Mouse (Mus musculus) embryonic facial prominence, embryonic 10.5 days (tissue): ENCODE measurements around the gene Lclat1. TPM values are rescaled to one million over a fixed set of nuclear protein-coding genes. Genes with fewer than 3 reads are reported as not detected.

Experiments
- DNase-seq: peaks from one replicate; pipeline ENCODE4 v3.0.0-alpha.2; 2017; ENCODE audit warnings: low spot score
- H3K27ac ChIP-seq: fragments of 300-500 bp; sonication (generic); replicated peaks from 2 replicates; pipeline ENCODE4 v1.5.1; 2016; ENCODE audit warnings: mild to moderate bottlenecking
- H3K27me3 ChIP-seq: fragments of 300-500 bp; sonication (generic); replicated peaks from 2 replicates; pipeline ENCODE4 v1.6.1; 2016; ENCODE audit warnings: low read depth, mild to moderate bottlenecking; ENCODE audit not compliant: poor library complexity, severe bottlenecking
- H3K36me3 ChIP-seq: fragments of 300-500 bp; sonication (generic); replicated peaks from 2 replicates; pipeline ENCODE4 v1.6.1; 2016; ENCODE audit warnings: mild to moderate bottlenecking, moderate library complexity
- H3K4me1 ChIP-seq: fragments of 300-500 bp; sonication (generic); 2 replicates; pipeline ENCODE4 v1.6.1; 2016
- H3K4me3 ChIP-seq: fragments of 300-500 bp; sonication (generic); 2 replicates; pipeline ENCODE4 v1.5.1; 2016; ENCODE audit warnings: mild to moderate bottlenecking, moderate library complexity
- H3K9me3 ChIP-seq: fragments of 300-500 bp; sonication (generic); 2 replicates; pipeline ENCODE4 v1.6.1; 2016; ENCODE audit warnings: mild to moderate bottlenecking
- WGBS: fragments of 180-500 bp; shearing (Covaris S2); methylation state at CpG from one replicate; pipeline ENCODE4 v1.1.7; 2016; 5-methylcytosine and 5-hydroxymethylcytosine counted together
- polyA plus RNA-seq: library from polyadenylated mRNA; unstranded; fragments of >200 nt; fragmentation: Nextera tagmentation; extraction: Ambion mirVana; gene quantifications from 2 replicates; pipeline ENCODE4 v1.2.1, GENCODE M21; 2016

The Lclat1 gene
- polyA plus RNA-seq, 1 experiment from 2014 or later: 11.3 TPM

DNA sequence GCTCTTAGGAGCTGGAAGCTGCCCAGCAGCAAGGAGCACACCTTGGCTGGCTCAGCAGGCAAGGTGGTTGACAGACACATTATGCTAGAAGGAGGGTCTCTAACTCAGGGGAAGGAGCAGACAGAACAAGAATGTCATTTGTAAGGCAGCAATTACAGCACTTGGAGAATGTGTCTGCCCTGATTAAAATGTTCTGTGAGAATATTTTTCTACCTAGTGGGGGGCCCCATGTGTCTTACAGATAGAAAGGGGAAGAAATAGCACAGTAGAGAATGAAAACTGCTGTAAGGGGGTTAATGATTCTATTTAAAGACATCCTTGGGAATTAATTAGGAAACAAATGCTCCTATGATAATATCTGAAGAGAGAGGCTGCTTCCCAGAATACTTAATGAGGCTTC is 117.7 kb downstream of the Lclat1 start:
- Histone ChIP-seq H3K27ac (0 out of 2 replicates have a peak overlapping the region, but pooled peaks have one; percentile 44), H3K27me3 (no peaks in the 10 kb centered on the region), H3K36me3 (no peaks in the 10 kb centered on the region; the same call in 1 of the 2 replicates), H3K4me1 (peaks cover 25% of the 10 kb centered on the region), H3K9me3 (no peaks in the 10 kb centered on the region), H3K4me3 (no peak overlapping the region)
- DNase-seq: no peak

DNA sequence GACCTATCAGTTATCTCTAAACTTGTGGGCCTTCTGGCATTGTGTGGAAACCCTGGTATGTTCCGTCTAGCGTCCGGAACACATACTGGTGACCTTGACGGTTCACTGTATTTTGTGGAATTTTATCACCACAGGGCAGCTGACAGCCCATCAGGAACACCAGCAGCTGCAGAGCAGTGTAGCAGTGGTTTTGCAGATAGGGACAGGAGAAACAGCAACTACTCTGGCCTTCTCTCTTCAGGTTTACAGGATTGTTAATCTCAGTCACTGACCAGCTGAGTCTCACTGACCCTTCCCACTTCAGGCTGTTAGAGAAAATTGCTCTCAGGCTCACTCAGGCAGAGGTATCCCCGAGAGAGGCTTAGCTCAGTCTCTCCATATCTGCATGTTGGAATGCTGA is 118.2 kb downstream of the Lclat1 start:
- H3K27ac ChIP-seq: no peak overlapping the region
- no peak for DNase-seq
- WGBS: 63% methylated on average over 5 of the region's 5 CpGs
- no peaks in the 10 kb centered on the region; the same call in 1 of the 2 replicates for H3K36me3 ChIP-seq
- no peaks in the 10 kb centered on the region for H3K9me3 ChIP-seq
- no peak overlapping the region for H3K4me3 ChIP-seq
- peaks cover 25% of the 10 kb centered on the region for H3K4me1 ChIP-seq
- no peaks in the 10 kb centered on the region for H3K27me3 ChIP-seq

DNA sequence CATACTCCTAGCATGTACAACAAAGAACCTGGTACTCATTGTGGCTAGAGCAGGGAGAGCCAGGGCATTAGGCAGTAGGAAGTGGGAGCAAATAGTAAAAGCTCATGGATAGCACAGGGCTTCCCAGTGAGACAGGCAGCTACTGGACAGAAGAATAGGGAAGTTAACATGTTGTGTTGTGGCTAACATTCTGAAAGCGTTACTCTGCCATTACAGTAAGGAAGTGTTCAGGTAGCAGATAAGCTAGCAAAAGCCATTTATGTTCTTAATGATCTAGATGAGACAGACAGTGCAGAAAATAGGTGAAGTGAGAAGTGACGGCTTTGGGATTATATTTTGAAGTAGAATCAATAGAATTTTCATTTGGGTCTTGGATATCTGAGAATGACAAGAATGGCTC is 118.8 kb downstream of the Lclat1 start:
- WGBS: 88% methylated on average over 2 of the region's 2 CpGs
- no peaks in the 10 kb centered on the region for H3K9me3 ChIP-seq
- DNase-seq: no peak
- H3K36me3 ChIP-seq: no peaks in the 10 kb centered on the region; the same call in 1 of the 2 replicates
- H3K27ac ChIP-seq: no peak overlapping the region
- no peak overlapping the region for H3K4me3 ChIP-seq
- H3K4me1 ChIP-seq: peaks cover 25% of the 10 kb centered on the region
- H3K27me3 ChIP-seq: no peaks in the 10 kb centered on the region

DNA sequence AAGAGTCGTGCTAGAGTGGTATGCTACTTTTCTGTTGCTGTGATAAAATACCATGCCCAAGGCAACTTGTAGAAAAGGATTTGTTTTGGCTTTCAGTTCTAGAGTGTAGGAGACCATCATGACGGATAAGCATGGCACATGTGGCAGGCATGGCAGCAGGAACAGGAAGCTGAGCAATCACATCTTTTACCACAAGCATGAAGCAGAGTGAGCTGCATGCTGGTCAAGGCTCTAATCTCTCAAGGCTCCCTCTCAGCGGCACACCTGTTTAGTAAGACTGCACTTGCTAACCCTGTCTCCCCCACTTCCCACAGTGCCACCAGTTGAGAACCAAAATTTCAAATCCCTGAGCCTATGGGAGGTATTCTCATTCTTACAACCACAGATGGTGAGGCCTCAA is 119.6 kb downstream of the Lclat1 start:
- peaks cover 25% of the 10 kb centered on the region for H3K4me1 ChIP-seq
- 91% methylated on average over 3 of the region's 3 CpGs for WGBS

DNA sequence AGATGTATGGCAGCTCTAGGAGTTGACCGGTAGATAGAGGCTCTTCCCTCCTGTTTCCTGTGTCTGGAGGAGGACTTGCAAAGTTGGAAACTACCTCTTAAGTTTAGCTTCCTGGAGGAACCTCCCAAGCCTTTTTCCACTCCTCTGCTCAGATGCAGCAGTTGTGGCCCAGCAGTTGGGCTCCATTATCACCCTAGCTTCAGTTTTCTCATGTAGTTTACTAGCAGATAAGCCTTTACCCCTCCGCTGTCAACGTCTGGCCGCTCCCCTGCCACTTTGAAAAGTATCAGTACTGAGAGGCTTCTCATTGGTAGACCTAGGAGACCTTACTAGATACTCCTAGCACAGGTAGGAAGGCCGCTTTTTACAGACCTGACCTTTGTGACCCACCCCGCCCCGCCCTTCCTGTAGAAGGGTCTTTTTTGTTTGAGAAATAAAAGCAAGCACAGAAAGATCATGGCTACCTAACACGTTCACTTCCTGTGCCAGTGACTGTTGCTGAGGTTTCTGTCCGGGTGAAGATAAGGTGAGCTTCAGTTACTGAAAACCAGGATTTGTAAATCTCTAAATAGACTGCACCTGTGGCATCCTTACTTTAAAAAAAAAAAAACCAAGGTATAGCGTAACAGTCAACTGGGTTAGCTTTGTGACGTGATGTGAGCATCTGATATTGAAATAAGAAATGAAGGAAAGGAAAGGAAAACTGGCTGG is 121.8 kb downstream of the Lclat1 start:
- Histone ChIP-seq H3K9me3 (no peaks in the 10 kb centered on the region), H3K27me3 (no peaks in the 10 kb centered on the region), H3K4me1 (peaks cover 20% of the 10 kb centered on the region), H3K4me3 (no peak overlapping the region), H3K36me3 (no peaks in the 10 kb centered on the region; the same call in 1 of the 2 replicates), H3K27ac (no peak overlapping the region)
- no peak for DNase-seq
- WGBS: 91% methylated on average over 11 of the region's 11 CpGs

More for the DNA sequence above, 119.6 kb downstream of the Lclat1 start:
- DNase-seq: no peak
- Histone ChIP-seq H3K27me3 (no peaks in the 10 kb centered on the region), H3K36me3 (no peaks in the 10 kb centered on the region; the same call in 1 of the 2 replicates), H3K27ac (no peak overlapping the region), H3K9me3 (no peaks in the 10 kb centered on the region), H3K4me3 (no peak overlapping the region)

DNA sequence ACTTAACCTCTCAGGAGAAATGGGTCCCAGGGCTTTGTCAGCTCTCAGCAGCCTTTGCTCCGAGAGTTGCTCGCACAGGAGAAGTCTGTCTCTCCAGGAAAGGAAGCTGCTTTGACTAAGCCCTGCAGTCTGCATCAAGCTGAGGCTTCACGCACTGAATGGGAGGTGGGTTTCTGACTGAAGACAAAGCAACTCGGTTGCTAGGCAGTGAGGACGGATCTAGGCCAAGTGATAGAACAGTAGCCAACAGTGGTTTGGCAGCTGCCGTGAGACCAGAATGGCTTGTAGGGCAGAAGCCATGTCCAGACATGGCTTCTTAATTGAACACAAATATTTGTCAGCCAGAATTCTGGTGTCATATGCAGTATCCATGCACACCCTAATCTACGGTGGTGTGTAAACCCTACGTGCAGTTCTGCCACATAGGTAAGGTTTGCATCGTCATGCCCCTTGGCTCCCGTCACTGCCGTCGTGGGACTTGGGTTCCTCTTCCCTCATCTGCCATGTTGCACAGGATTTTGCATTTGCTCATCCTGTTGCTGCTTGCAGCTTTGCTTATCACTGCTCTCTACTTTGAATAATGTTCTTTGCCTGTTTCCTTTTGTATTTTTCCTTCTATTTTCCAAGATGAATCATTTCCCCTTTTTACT is 122.7 kb downstream of the Lclat1 start:
- no peaks in the 10 kb centered on the region; the same call in 1 of the 2 replicates for H3K36me3 ChIP-seq
- H3K9me3 ChIP-seq: no peaks in the 10 kb centered on the region
- H3K4me3 ChIP-seq: no peak overlapping the region
- WGBS: 89% methylated on average over 12 of the region's 12 CpGs
- H3K27ac ChIP-seq: no peak overlapping the region
- H3K4me1 ChIP-seq: peaks cover 11% of the 10 kb centered on the region
- DNase-seq: no peak
- H3K27me3 ChIP-seq: no peaks in the 10 kb centered on the region

DNA sequence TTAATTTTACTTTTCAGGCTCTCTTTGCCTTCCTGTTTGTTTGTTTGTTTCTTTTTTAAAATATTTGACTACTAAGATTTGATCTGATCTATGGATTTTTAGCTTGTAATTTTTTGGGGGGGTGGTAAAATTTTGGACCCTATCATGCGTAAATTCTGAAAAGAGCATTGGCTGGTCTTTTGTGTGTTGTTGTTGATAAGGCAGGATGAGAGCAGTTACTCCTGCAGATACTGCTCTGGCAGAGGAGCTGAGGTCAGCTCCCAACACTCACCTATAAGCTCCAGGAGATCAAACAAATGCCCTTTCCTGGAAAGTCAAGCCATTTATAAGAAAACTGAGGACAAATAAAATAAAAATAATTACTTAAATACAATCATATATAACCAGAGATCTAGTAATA is 123.6 kb downstream of the Lclat1 start:
- Histone ChIP-seq H3K4me3 (no peak overlapping the region), H3K9me3 (no peaks in the 10 kb centered on the region), H3K4me1 (peaks cover 3% of the 10 kb centered on the region; the same call in 1 of the 2 replicates), H3K36me3 (no peaks in the 10 kb centered on the region; the same call in 1 of the 2 replicates), H3K27ac (no peak overlapping the region), H3K27me3 (no peaks in the 10 kb centered on the region)
- WGBS: 94% methylated on average over 1 of the region's 1 CpGs
- DNase-seq: no peak

DNA sequence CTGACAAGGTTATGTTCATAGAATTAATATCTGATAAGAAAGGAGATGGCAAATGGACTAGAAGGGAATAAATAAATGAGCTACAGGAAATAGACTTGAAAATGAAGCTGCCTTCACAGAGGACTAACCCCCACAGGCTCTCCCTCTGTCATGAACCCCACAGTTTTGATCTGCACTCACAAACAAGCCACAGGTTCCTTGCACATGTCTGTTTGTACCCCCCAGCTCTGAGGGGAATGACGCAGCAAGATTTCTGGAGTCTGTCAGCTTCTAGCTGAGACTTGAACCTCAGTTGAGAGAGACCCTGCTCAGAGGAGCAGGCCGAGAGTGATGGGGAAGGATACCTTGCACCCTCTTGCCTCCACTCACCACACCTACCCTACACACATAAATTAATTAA is 124.8 kb downstream of the Lclat1 start:
- Histone ChIP-seq H3K27ac (no peak overlapping the region), H3K27me3 (no peaks in the 10 kb centered on the region), H3K4me3 (no peak overlapping the region), H3K36me3 (no peaks in the 10 kb centered on the region; the same call in 1 of the 2 replicates), H3K4me1 (no peaks in the 10 kb centered on the region), H3K9me3 (no peaks in the 10 kb centered on the region)
- no peak for DNase-seq
- 95% methylated on average over 2 of the region's 2 CpGs for WGBS

DNA sequence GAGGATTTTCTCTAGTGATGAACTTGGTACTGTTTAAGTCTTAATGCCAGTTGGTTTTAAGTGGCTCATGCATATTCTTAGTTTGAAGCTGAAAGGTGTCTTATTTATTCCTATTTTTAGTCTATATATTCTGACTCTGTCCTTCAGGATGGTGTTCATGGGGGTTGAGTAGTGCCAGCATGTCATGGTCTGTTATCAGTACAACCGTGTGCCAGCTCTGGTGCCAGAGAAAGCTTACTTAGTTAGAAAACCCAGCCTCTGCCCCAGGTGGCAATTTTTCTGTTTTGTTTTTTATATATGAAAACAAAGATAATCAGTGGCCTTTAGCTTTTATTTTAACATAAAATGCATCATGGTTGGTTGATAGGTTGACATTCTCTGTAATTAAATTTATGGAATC is 126.2 kb downstream of the Lclat1 start:
- H3K27me3 ChIP-seq: no peaks in the 10 kb centered on the region
- no peak for DNase-seq
- no peaks in the 10 kb centered on the region for H3K4me1 ChIP-seq
- no peak overlapping the region for H3K4me3 ChIP-seq
- no peaks in the 10 kb centered on the region; the same call in 1 of the 2 replicates for H3K36me3 ChIP-seq
- 94% methylated on average over 1 of the region's 1 CpGs for WGBS
- H3K27ac ChIP-seq: no peak overlapping the region
- H3K9me3 ChIP-seq: no peaks in the 10 kb centered on the region

DNA sequence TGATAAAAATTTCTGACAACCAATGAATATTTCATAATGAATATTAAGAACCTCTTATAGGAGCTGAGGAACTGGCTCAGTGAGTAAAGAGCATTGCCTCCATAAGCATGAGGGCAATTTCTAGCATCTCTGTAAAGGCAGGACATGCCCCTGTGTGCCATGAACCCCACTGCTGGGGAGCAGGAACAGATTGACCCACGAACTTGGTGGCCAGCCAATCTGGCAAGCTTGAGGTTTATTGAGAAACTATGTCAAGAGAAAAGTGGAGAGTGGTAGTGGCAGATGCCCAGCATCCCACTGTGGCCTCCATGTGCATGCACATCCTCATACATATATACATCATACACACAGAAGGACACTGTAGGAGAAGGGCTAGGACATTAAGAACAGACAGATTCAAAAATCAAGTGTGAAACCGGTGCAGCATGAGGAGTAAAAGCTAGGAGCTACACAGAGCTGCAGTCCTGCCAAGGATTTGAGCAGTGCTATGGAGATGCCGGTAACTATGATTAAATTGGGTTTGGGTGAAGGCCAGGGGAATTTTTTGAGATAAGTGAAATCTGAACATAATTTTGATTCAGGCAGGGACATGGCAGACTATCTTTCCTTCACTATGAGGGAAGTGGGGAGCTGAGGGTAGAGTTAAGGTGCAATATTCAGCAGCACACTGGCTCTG is 129.5 kb downstream of the Lclat1 start:
- no peak for DNase-seq
- no peaks in the 10 kb centered on the region for H3K27me3 ChIP-seq
- WGBS: 91% methylated on average over 3 of the region's 3 CpGs

DNA sequence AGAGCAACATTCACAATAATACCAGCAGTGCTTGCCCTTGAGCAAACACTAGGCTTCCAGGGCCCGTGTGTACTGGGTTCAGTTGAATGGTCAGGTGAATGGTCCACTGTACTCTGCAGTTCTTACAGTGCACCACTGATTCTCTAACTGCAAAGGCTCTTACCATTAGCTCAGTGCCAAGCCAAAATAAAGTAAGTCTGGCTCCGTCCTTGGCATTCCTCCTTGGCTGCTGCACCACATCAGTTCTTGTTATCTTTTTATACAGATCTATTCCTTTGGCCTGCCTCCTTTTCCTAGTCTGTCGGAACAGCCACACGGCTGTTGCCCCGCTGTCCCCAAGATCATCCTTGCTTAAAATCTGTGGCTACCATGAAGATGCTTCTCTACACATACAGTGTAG is 130.7 kb downstream of the Lclat1 start:
- 92% methylated on average over 5 of the region's 5 CpGs for WGBS
- Histone ChIP-seq H3K4me1 (no peaks in the 10 kb centered on the region), H3K36me3 (peaks cover 4% of the 10 kb centered on the region; the same call in 1 of the 2 replicates), H3K27ac (no peak overlapping the region), H3K27me3 (no peaks in the 10 kb centered on the region), H3K4me3 (no peak overlapping the region), H3K9me3 (no peaks in the 10 kb centered on the region)
- peak; percentile 0 for DNase-seq

More for the DNA sequence above, 129.5 kb downstream of the Lclat1 start:
- Histone ChIP-seq H3K9me3 (no peaks in the 10 kb centered on the region), H3K4me1 (no peaks in the 10 kb centered on the region), H3K27ac (no peak overlapping the region), H3K36me3 (peaks cover 4% of the 10 kb centered on the region; the same call in 1 of the 2 replicates), H3K4me3 (no peak overlapping the region)

DNA sequence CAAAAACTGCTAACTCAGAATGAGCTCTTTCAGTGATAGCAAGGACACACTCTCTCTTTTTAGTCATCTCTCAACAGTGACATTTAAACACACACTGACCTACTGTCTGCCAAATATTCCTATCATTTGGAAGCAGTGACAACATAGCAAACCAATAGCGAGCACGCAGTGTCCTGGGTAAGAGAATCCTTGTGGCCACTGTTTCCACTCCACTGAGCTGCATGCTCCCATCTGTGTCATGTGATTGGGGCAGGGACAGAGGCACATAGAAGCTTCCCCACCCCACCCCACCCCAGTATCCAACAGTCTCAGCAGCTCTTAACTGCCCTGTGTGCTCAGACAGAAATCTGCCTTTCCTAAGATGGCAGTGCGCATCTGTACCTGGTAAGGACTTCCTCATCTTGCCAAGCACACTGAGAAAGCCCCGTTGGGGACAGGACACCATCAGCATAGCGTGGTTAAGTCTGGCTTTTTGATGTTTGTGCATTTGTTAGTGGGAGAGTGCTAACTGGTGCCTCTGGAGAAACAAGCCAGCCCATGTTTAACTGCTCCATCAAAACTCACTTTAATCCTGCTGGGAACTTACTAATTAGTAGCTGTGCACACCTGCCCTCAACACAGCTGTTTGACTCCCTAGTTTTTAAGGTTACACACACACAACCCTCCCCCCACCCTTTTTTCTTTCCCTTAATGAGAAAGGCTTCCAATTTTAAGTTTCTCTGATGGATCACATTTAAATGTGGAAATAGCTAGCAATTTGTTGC is 133.5 kb downstream of the Lclat1 start:
- H3K27me3 ChIP-seq: no peaks in the 10 kb centered on the region
- WGBS: 85% methylated on average over 5 of the region's 5 CpGs
- H3K4me1 ChIP-seq: no peaks in the 10 kb centered on the region
- H3K4me3 ChIP-seq: no peak overlapping the region
- DNase-seq: no peak
- H3K9me3 ChIP-seq: no peaks in the 10 kb centered on the region
- H3K36me3 ChIP-seq: peaks cover 4% of the 10 kb centered on the region; the same call in 1 of the 2 replicates
- H3K27ac ChIP-seq: no peak overlapping the region
